Mouse (Mus musculus) naive thymus-derived CD4-positive, alpha-beta T cell, adult 5 months (primary cell): Measurements from ENCODE around the gene Bmp4. TPM values are rescaled to one million over a fixed set of nuclear protein-coding genes. Genes with fewer than 3 reads are reported as not detected.

Experiments
- polyA plus RNA-seq: library from polyadenylated mRNA; unstranded; fragments of 100-300 nt; shearing (Covaris generic); gene quantifications from one replicate; pipeline ENCODE4 v1.2.1, GENCODE M21; 2017

Gene Bmp4
- polyA plus RNA-seq: 0.35 TPM

DNA sequence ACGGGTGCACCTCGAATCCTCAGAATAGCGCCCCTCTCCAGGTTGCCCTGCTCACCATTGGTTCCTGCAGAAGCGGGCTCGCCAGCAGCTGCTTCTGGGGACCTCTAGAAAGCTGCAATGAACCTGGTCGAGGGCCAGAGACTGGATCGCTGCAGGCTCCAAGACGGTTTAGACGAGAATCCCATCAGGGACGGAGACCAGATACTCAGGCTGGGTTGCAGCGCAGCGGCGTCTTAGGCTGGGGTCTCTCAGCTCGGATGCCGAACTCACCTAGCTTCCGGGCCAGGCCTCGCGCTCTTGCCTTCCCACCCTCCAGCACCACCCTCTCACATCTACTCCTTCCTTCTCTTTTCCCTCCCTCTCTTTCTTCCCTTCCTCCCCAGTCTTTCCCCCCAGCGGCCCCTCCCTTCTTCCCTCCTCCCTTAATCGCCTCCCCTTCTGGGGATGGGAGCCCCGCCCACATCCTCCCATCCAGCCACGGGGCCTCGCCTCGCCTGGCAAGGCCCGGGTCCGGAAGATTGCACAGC is at the start of gene Bmp4:
Bmp4 (minus strand) TSS at position 421 of the 527 bp plus-strand sequence.

GRCm38 (mm10) chr14:46379285-46379684 is 11.2 kb downstream of the Bmp4 start, which contains the start of gene Gm15217:
Gene Gm15217, plus strand, starts transcription at chr14:46379414.

Other genes starting within 250 kb of the Bmp4 start
- gene Gm15217, start 11.3 kb downstream of the Bmp4 start, polyA plus RNA-seq: not detected